Mouse (Mus musculus) lung, postnatal 0 days (tissue): ENCODE data around the gene Gpr33.

ENCODE experiments used
- CTCF ChIP-seq: IDR thresholded peaks from 2 replicates; pipeline ENCODE4 v1.5.1; 2016; ENCODE audit warnings: antibody characterized with exemption, mild to moderate bottlenecking
- EP300 ChIP-seq: IDR thresholded peaks from 2 replicates; pipeline ENCODE4 v1.6.1; 2016; ENCODE audit warnings: antibody characterized with exemption, mild to moderate bottlenecking, control low read depth

DNA sequence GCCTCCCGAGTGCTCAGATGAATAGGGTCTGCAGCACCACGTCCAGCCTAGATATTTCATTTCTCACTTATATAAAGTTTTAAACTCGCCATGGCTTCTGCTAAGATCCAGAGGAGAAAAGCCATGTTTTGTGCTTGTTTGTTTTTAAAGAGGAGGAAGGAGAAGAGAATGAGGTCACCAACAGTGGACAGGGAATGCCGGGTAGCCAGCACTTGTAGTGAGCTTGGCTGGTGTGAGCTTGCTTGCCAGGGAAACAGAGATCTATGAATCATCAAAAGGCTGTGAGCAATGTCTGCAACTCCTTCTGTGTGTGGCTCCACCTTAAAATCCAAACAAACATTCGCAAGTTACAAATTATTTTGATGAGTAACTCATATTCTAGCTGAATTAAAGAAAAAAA lies 39.3 kb downstream of the Gpr33 start:
- TF ChIP-seq CTCF (no peak), EP300 (no peak)
